Mouse (Mus musculus) cerebellum, adult 11-12 months (tissue): ENCODE results near the gene Scp2.
"Not testable (repeated sequence)": the region's sequence is repeated elsewhere in the genome, so short reads cannot be mapped to it uniquely, and the experiment has no call there.

Source experiments
- DNase-seq: peaks from one replicate; pipeline ENCODE4 v3.0.0; 2022

Scp2 gene

DNA sequence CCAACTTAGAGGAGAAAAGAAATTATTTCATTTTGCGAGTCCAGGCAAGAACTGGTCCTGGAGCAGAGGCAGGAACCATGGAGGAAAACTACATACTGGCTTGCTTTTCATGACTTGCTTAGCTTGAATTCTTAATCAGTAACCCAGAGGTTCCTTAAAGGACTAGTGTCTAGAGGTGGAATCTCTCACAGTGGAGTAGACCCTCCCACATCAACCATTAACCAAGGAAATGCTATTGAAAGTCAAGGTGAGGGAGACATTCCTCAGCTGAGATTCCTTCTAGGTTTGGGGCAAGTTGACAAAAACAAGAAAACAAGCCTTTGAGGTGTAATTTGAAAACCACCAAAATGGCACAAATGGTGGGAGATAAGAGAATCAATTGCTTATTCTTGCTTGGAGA lies at the start of gene Scp2:
TSS of gene Scp2 (minus strand) at position 119 of the 400 bp plus-strand sequence.
- no peak for DNase-seq

DNA sequence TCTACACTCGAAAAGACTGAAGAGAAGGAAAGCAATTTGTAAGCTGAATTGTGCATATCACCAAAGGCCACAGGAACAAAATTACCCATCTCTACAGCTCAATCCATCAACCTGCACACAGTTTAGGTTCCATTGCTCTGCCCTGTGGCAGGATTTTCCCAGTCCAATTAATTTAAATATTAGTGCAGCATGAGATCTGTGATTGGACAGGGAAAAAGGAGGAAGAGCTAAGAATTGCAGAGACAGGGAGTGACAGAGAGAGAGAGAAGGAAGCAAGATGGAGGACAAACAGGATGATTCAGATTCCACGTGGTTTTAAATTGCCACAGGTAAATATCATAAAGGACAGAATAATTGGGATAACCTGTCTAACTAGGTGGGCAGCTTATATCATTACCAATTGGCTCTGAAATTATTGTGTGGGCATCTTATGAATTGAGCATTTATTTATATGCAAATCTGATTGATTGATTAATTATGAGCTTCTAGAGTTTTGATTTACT lies 48.1 kb upstream of the Scp2 start:
- no peak for DNase-seq

DNA sequence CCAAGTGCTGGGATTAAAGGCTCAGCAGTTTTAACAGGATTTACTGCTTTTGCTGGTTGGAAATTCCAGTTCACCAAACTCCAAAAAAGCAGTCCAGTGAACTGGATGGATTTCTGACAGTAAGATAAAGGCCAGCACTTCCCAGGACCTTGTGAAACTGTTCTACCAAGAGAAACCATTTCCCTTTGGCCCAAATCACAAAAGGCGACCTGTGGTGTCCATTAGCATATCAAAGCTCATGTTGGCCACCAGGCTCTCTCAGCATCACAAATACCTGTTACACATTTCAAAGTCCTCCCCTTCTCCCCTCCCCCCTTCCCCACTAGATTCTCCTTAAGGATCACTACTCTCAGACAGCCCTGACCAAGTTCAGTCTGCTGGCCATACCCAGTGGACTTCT lies 37.5 kb upstream of the Scp2 start:
- no peak for DNase-seq

DNA sequence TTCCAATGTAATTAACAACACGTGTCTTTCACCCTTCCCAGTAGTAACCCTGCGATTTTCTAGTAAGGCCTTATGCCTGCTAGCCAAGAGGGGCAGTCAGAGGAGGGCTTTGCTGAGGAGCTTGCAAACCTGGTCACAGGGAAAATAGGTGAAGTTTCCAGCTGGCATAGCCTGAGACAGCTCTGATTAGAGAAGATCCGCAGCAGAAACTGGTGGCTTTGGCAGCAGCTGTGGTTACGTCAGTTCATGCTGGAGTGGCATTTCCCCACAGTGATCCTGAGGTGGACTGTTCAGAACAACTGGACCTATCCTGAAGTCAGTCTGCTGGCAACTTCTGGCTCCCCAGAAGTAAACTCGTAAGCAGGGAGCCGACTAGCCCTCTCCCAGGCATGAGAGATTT lies 23.3 kb upstream of the Scp2 start:
- no peak for DNase-seq

DNA sequence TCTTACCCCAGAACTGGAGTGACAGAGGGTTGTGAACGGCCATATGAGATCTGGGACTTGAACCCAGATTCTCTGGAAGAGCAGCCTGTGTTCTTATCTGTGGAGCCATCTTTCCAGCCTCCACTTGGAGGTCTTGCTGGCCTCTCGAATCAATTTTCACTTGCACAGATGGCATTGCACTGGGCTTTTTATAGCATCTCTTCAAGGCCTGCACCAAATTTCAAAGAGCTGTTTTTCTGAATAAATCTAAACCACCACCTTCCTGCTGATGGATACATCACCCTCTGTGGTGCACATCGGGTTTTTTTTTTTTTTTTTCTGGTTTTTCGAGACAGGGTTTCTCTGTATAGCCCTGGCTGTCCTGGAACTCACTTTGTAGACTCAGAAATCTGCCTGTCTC lies 22.1 kb upstream of the Scp2 start:
- no peak for DNase-seq

DNA sequence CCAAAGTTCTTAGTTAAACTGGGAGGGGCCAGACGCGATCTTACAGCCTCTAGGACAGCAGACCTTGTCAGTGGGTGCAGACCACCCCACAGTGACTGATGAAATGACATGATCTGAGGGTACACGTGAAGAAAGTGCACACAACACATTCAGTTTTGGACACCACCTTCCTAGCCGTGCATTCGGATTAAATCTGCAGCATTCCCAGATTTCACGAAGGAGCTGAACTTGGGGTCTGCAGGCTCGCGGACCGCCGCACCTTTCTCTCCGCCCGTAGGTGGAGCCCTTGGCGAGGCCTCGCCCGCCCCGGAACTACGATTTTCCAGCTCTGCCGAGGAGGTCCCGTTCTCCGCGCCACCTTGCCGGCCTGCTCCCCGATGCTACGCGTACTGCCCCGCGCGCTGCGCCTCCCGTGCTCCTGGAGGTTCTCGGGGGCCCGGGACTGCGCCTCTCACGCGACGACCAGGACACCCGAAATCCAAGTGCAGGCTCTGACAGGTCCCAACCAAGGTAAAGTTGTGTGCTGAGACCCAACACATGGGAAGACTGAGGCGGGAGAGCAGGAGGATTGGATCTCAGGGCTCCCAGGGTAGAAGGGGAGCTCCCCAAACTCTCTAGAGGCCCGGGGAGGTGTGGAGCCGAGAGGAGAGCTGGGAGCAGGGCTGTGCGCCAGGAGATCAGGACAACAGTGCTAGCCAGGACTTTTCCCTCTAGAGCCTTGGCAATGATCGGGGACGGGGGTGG lies 20.5 kb upstream of the Scp2 start, which contains the start of gene Echdc2:
TSS of gene Echdc2 (plus strand) at position 286 of the 744 bp plus-strand sequence.
- peak; percentile 46 for DNase-seq

DNA sequence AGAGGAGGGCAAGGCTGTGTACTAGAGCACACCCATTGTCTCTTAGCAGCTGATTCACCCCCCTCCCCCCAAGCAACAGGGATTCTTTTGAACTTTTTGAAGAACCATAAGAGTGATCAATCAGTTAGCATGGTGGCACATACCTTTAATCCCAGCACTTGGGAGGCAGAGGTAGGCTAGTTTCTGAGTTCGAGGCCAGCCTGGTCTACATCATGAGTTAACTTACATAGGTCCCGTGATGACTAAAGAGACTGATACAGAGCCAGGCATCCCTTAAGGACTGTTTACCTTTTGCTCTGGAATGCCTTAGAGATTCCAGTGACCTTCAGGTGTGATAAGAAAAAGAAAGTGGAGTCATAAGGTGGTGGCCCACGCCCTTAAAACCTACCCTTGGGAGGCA lies 18.5 kb upstream of the Scp2 start:
- DNase-seq: no peak

DNA sequence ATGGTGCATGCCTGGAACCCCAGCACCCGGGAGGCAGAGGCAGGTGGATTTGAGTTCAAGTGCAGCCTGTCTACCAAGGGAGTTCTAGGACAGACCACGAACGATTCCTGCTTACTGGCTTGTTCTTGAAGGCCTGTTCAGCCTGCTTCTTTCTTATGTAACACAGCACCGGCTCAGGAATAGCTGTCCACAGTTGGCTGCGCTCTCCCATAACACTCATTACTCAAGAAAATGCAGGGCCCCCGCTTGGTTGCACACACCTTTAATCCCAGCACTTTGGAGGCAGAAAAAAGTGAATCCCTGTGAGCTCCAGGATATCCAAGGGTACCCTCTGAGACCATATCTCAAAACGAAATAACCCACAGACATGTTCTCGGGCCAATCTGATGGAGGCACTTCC lies 17.1 kb upstream of the Scp2 start:
- no peak for DNase-seq

DNA sequence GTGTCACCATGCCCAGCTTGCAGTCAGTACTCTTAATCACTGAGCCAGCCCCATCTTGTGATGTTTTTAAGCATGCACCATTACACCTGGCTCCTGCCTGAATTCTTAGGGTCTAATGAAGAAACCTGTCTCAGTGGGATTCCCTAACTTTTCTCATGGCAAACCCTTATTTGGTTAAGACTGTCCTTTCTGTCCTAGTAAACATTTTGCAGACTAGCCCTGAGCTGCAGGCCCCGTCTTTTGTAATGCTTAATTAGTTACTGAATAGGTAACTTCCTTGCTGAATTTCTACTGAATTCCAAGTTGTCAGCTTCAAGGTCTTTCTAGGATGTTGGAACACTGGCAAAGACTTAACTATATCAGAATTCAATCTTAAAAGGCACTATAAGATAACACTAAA lies 10.3 kb upstream of the Scp2 start:
- not testable (repeated sequence) for DNase-seq

DNA sequence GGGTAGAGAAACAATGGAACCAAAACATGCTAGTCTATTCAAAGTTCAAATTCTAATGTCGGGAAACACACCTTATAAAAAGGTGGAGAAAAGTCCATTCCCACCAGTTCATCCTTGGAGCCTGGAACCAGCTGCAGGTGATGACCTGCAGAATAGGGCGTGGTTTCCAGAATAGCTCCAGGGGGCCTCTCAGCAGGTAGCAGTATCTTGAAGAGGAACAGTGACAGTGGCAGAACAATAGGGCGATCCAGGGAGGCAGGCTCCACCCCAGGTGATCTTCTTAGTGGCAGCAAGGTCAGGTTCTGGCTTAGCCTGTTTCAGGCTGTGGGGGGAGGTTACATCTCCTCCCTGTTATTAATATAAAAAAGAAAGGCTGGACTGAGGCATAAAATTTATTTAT lies 756 bp upstream of the Scp2 start:
- not testable (repeated sequence) for DNase-seq

DNA sequence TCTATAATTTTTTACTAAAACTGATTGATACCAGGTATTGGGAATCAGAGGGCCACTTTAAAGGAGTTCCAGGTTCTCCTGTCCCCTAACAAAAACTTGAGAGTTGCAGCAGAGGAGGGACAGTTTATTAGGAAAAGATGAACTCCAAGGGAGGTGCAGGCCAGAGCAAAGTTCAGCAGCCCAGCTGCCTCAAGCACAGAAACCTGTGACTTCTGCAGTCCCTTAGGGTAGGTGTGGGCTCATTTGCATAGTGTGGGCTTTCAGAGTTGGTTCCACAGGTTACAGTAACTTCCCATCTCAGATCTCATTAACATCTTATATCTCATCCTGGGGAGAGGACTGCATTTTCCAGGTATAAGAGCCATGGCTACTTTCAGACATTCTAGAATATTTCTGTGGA lies 1.0 kb downstream of the Scp2 start:
- no peak for DNase-seq

DNA sequence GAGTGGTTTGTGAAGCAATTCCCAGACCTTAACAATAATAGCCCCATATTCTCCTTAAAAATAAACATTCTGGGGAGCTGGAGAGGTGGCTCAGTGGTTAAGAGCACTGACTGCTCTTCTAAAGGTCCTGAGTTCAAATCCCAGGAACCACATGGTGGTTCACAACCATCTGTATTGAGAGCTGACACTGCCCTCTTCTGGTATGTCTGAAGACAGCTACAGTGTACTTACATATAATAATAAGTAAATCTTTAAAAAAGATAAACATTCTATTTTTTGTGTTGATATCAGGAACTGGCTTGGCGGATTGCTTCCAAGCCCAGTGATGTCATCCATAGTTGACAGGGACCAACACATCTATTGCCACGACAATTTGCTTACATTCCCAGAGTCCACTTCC lies 1.6 kb downstream of the Scp2 start:
- DNase-seq: not testable (repeated sequence)

DNA sequence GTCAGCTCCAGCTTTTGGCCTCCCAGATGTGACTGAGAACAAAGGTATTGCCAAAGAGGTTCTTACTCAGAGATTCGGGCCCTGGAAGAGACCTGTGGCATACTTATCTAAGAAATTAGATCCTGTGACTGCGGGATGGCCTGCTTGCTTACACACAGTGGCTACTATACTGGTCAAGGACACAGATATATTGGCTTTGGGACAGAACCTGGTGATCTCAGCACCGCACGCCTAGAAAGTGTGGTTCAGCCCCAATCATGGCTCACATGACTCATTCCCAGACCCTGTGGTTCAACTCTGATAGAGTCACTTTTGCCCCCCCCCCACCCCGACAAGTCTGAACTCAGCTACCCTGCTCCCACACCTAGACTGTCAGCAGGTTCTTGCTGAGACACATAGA lies 7.9 kb downstream of the Scp2 start:
- no peak for DNase-seq

DNA sequence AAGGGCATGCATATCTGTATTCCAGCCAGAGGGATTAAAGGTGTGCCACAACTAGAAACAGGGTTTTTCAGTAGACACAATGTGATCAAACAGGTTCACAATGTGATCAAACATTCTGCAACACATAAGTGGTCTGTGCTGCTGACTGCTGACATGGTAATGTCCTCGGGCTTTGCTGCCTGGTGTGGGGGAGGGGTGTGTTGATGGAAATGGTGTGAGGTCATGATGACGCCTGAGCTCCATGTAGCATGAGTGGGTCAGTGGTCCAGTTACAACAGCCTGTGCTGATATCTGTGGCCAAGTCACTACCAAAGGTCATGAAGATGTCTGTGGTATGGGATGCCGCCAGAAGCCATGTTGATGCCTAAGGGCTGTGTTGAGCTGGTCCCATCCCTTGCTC lies 14.3 kb downstream of the Scp2 start:
- no peak for DNase-seq

DNA sequence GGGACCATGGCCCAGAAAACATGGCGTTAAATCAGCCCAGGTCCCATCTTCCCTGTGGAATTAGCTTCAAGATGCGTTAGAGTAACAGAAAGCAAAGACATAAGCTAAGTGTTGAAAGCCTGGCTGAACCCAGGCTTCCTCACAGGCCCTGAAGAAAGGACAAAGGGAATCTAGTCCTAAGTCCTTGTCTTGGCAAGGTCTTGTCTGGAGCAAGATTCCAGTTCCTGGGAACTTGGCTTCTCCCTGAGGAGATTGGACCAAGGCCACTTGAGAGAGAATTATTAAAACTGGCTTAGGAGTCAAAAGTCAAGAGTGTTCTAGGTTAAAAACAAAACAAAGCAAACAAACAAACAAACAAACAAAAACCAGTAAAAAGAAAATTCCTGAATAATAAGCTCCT lies 16.5 kb downstream of the Scp2 start:
- no peak for DNase-seq

DNA sequence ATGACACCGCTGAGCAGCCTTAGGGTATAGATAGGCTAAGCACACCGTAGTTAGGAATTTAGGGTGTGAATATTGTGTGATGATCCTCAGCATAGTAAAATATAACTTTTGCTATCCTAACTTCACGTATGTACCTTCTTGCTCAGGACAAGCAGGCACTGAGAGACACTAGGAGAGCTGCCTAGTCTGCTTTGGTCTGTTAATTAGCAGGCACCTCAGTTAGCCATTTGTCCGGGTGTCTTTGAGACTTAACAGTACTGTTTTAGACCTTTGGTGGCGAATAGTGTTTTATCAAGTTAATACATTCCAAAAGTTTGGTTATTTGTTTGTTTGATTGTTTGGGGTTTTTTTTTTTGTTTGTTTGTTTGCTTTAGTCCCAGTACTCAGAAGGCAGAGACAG lies 17.3 kb downstream of the Scp2 start:
- DNase-seq: no peak

DNA sequence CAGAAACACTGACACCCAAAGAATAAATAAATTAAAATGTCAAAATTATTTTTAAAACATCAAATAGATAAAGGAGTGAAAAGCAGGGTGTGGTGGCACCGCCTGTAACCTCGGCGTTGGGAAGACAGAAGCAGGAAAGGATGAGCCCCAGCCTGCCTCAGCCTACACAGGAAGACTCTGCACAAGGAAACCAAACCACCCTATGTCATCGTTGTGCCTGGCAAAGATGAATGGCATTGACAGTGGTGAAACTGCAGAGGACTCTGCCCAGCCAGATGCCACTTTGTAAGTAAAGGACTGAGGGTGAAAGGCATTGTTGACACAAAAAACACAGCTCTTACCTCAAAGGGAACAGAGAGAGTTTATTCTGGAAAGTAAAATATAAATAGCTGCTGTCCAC lies 18.5 kb downstream of the Scp2 start:
- no peak for DNase-seq

DNA sequence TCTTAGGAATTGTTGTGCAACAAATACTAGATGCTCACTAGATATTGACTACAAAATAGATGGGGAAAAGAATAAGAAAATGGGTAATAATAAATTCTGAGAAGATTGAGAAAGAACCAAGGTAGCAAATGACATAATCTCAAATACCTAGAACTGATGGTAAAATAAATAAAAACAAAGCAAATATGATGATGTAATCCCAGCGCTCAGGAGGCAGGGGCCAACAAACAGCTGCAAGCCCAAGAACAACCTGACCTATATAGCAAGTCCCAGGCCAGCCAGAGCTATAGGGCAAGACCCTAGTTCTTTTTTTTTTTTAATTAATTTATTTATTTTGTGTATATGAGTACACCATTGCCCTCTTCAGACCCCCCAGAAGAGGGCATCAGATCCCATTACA lies 20.7 kb downstream of the Scp2 start:
- DNase-seq: no peak

DNA sequence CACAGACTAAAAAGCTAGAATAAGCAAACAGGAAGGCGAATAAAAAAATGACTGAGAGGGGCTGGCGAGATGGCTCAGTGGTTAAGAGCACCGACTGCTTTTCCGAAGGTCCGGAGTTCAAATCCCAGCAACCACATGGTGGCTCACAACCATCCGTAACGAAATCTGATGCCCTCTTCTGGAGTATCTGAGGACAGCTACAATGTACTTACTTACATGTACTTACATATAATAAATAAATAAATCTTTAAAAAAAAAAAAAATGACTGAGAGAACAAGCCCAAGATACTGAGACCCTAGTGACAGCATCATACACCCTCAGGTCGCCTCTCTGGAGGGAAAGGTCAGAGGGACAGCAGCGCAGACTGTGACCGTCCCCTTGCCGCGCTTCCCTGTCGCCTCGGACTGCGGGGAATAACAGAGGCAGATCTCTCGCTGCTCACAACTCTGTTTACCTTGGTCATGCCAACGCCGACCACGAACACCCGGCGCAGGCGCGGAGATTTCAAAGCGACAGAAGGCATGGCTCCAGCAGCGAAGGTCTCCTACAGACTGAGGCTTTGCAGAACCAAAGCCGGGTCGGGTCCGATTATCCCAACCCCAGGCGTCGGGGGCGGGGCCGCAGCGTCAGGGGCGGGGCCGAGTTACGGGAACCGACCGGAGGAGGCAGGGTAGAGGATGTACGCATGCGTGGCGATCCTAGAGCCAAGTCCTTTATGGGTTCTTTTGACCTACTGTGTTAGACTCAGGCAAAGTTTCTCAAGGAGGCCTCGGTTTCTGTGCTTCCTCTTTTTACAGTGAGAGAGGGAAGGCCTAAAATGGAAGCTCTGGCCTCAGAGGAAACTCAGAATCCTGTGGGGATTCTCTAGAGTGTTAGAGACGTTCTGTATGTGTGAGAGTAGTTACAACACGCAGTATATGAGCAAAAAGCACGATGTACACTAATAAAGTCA lies 26.6 kb downstream of the Scp2 start:
- DNase-seq: peak; percentile 96

DNA sequence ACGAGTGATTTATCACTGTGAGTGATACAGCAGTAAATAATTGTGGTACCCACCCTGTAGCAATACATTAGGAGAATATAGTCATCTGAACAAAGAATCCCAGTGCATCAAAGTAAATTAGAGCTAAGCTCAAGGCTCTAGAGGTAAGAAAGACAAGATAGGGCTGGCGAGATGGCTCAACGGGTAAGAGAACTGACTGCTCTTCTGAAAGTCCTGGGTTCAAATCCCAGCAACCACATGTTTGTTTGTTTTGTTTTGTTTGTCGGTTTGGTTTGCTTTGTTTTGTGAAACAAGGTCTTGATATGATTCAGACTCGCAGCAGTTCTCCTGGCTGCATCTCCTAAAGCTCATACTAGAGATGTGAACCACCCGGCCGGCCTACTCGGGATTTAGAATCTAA lies 27.3 kb downstream of the Scp2 start:
- DNase-seq: peak; percentile 7

DNA sequence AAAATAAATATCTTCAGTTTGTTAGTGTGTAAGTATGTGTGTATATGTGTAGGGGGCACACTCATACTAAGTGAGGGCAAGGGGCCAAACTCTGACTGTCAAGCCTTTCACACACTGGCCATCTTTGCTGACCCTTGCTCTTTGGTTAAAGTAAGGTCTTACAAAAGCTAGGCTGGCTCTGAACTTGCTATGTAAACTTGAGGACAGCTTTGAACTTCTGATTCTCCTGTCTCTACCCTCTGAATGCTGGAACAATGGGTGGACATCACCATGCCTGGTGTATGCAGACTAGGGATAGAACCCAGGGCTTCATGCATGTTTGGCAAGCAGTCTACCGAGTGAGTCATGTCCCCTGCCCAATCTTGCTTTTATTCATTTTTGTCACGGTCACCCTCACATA lies 28.3 kb downstream of the Scp2 start:
- no peak for DNase-seq

DNA sequence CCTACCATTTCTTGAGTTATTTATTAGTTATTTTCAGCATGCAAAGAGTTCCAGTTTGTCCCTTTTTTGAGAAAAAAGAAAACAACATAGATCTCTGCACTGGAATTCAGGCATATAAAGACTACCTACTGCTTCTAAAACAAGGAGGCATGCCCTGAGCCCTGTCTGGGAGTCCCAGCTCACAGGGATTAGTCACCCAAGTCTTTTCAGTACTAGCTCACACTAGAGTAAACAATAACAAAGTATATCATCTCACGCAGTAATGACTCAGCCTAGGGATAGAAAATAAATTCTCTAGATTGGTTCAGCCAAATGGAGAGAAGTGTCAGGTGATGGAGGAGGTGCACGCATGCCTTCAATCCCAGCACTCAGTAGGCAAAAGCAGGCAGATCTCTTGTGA lies 34.1 kb downstream of the Scp2 start:
- no peak for DNase-seq

DNA sequence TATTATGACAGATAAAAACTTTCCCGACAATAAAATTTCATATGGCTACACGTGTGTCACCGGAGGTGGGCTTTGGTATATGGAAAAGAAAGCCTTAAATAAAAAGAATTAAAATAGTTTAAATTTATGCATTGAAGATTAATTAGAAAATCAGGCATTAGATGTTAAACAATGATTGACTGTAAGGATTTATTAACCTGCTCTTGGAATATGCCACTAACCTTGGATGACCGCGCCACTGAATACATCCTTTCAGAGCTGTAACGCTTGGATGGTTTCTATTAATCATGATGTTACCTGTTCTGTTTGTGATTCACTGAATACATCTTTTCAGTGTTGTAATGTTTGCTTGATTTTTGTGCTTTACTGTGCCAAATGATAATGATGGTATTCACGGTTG lies 35.1 kb downstream of the Scp2 start:
- DNase-seq: no peak

DNA sequence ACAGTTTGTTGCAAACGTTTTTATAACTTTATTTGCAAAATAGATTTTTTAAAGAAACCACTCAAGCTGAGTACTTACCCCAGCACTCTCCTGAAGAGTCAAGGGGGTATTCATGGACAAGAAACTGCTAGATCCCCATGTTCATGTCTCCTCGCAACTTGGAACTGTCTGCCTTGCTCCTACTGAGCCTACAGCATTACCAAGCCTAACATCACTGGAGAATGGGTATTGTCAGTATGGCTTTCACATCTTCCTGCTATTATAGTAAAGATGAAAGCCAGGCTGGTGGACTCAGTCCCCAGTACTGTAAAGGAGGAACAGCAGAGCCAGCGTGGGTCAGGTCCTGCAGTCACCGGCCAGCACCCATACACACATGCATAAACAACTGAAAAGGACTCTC lies 48.5 kb downstream of the Scp2 start, which contains the start of gene Podn:
TSS of gene Podn (minus strand) at position 101 of the 400 bp plus-strand sequence.
- DNase-seq: no peak
